Mouse (Mus musculus) kidney, postnatal 10 days (tissue): Measurements from ENCODE around the gene Trim41.

Experiments
- DNase-seq: peaks from one replicate; pipeline ENCODE4 v3.0.0; 2021; ENCODE audit warnings: mixed read lengths

Gene Trim41

DNA sequence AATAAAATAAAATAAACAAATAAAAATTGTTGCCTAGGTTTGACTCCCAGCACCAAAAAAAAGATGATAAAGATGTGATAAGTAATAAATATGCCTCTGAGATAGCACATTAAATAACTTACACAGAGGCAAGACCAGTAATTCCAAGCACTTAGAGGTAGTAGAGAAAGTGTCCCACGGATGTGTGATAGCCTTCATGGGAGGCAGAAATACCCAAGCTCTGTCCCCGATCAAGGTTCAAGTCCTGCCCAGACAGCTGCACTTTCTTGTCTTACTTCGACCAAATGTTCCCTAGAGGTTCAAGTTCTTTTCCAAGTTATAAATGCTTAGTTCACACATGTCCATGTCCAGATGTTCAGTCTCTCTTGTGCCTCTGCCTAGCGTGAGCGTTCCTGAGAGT, 27.9 kb downstream of the Trim41 start:
- DNase-seq = no peak

DNA sequence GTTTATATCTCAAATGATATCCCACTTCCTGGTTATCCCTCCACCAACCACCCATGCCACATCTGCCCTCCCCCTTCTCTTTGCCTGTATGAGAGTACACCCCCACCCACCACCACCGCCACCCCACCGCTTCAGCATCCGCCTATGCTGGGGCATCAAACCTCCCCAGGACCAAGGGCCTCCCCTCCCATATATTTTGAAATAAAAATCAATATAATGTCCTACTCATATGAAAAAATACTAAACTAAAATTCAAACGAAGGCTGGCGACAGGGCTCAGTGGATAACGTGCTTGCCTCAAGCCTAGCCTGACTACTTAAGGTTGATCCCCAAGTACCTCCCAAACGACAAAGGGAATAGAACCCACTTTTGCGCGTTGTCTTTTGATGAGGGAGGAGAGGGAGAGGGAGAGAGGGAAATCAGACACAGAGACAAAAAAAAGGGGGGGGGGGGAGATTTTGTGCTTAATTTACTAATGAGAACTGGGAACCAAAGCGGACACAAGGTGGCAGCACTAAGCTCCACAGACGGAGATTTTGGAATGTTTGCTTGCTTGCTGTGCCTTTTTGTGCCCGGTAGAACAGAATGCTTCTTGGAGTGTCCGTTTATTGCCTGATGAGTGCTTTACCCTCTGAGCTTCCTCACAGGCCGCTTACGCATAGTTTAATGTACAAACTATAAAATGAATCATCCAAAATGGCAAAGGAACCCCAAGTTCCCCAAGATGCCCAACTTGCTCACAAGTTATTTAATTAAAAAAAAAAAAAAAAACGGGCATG, 28.7 kb downstream of the Trim41 start:
- peak; percentile 89 for DNase-seq

DNA sequence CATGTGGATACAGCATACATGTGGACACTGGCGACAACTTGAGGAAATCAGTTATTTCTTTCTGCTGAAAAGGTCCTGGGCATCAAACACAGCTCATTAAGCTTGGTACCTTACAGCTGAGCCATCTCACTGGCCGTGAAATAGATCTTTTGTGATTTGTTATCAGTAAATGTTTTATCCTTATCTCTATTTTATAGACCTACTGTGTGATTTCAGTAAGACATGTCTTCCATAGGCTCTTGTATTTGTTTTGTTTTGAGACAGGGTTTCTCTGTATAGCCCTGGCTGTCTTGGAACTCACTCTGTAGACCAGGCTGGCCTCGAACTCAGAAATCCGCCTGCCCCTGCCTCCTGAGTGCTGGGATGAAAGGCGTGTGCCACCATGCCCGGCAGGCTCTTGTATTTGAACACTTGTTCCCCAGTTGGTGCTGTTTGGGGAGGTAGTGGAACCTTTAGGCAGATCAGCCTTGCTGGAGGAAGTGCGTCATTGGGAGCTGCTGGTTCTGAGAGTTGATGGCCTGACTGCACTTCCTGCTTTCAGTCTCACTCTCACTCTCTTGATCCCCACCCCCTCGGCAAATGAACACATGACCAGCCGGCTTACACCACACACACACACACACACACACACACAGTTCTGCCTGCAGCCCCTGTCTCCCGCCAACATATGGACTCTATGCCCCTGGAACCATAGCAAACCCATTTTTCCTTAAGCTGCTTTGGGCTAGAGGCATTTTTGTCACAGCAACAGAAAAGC, 29.5 kb downstream of the Trim41 start:
- DNase-seq = peak; percentile 59

DNA sequence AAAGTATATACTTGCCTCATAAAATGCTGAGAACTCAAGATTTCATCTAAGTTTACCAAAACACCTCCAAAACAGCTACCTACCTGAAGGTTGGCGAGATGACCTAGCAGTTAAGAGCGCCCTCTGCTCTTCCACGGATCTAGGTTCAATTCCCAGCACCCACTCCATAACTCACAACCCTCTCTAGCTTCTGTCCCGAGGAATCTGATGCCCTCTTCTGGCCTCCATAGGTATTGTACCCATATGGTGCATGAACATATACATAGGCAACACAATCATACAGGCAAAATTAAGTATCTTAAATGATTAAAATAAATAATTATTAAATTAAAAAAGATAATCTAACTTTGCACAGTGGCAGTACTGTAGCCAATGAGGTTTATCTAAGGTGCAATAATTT, 34.9 kb downstream of the Trim41 start:
- DNase-seq = no peak

DNA sequence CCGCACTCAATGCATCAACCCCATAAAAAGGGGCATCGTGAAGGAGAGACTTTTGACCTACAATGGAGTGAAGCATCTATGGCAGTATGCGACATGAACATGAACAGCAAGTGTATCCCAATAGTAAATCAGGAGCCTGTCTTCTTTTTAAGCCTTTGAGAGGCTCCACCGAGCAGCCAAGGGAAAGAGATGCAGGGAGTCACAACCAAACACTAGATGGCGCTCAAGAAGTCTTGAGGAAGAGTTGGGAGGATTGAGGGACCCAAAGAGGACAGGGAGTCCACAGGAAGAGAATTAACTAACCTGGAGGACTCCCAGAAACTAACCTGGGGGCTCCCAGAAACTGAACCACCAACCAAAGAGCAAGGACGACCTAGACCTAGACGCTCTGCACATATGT, 37.7 kb downstream of the Trim41 start:
- peak; percentile 51 for DNase-seq

DNA sequence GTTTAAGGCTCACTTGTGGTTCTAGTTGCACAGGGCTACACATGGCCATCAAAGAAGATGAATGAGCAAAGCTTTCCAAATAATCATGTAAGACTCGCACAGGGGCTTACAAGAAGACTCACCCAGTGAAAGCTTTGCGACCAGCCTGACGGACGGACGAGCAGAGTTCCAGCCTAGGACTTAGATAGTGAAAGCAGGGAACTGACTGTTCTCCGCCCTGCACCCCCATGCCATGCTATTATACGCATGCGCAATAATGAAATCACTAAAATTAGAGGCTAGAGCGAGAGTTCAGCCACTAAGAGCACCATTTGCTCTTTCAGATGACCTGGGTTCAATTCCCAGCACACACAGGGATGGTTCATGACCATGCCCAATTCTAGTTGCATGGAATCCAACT, 39.9 kb downstream of the Trim41 start:
- no peak for DNase-seq

DNA sequence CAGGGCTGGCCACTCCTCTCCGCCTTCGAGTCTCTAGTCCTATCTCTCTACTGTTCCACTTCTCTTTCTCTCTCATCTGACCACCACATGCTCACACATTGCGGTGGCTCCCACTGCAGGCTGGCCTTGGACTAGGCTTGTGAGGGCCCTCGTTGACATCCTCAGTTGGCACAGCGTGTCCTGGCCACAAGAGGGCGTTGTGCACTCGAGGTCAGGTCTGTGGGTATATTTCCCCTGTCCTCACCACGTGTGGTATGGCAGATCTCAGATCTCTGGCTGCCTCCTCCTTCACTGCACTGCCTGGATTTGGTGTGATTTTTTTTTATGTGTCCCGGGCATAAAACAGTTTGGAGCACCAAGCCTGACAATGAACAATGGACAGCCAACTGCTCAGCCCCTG, 40.5 kb downstream of the Trim41 start:
- no peak for DNase-seq

DNA sequence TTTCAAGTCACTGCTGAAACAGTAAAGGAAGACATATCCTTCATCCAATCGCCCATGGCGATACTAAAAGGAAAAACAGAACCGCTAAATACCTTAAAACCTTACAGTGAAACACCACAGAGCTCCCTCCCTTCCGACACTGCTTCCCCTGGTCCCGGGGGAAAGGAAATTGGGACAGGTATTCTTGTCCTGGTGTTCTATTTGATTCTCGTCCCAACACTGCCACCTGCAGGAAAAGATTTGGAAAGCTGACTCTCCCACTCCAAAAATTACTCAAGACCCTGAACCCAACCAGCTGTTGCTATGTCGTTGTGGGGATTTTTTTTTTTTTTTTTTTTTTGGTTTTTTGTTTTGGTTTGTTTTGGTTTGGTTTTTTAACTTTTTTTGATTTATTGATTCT, 41.7 kb downstream of the Trim41 start:
- peak; percentile 77 for DNase-seq

DNA sequence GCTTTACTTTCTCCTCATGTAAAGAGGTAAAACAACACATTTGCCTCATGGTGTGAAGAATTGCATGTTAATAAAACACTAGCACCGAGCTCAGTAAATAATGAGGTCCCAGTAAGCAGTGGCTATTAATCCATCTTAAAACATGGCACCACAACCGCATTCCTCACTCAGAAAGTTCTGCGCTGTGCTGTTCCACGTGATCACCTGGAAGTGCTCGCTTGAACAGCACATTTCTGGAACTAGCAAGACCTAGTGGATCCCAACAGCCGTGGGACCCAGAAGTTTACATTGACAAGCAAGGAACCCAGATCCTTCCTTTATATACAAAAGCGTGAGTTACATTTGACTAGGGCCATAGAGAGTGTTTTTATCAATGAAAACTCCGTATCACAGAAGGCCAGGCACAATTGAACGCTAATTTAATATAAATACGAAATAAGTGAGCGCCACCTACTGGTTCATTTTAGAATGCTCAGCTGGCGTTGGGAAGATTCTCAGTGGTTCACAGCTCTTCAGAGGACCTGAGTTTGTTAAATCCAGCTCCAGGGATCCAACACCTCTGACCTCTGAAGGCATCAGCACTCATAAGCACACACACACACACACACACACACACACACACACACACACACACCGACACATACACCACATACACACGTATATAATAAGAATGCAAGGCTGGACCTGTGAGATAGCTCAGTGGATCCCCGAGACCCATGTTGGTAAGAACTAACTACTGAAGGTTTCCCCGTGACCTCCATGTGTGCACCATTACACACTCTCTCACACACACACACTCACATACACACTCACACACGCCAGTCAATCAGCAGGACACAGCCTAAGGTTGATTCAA, 42.5 kb downstream of the Trim41 start:
- peak; percentile 70 for DNase-seq

DNA sequence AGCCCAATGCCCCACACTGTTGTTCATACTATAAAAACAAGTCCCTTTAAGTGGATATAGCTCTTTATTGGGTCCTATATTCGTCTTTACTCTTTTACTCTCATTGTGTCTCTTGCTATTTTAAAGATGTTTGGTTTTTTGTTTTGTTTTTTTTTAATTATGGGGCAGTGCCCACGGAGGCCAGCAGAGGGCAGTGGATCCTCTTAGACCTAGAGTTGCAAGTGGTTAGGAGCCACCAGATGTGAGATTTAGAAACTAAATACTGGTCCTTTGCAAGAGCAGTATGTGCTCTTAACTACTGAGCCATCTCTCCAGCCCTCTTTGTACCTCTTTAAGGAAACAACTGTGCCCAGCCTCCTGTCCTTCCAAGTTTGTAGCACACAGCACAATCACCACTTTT, 45.5 kb downstream of the Trim41 start:
- DNase-seq = peak; percentile 41

DNA sequence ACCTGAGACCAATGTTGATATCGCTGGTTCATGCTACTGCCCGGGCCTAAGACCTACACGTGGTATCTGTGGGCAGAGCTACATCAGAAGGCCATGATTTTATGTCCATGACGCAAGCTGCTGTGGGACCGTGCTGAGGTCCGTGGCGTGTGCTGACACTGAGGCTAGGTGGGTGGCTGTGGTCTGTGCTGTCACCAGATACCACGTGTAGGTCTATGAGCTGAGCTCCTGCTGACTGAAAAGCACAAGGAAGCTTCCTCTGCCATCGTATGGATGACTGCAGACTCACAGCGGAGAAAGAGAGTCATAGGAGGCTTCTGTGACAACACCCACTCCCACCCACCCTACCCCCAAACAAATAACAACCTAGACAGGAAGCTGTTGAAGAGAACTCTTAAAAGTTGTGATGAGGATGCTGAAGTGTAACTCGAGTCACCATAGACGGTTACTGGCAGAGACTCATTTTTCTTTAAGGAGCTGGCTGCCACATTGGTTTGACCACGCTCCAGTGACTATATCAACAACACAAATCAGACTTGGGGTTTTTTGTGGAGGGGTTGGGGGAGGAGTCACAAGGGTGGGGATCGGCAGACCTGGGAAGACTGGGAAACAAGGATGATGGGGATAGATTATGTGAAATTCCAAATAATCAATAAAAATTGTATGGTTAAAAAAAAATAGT, 49.8 kb downstream of the Trim41 start:
- DNase-seq = no peak

DNA sequence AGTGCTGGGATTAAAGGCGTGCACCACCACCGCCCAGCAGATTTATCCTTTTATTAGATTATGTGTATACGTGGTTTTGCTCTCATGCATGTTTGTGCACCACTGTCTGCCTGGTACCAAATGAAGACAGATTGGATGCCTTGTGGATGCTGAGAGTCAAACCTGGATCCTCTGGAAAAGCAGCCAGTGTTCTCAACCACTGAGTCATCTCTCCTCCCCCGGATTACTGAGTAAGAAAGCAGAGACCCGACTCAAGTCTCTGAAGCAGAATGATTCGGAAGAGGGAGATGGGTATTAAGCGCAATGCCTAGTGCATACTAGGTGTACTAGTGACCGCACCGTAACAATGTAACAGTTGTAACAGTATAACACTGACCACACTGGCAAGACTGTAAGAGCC, 53.0 kb downstream of the Trim41 start:
- no peak for DNase-seq

DNA sequence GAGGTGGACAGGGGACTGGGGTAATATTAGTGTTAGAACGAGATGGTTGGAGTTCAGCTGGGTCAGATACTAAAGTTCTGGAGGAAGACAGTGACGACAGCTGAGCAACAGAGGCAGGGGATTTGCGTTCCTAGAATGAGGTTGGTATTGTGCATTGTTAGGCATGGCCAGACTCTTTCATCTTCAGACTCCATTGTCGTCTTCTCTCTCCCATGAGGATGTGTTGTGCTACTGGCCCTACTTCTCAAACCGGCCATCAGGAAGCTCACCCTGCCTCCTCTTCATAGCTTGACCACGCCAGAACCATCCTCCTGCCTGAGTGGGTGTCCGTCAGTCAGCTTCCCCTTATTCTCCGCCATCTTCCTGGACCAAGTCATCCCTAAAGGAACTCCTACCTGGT, 58.1 kb downstream of the Trim41 start:
- DNase-seq = no peak
